Mouse (Mus musculus) naive thymus-derived CD4-positive, alpha-beta T cell, adult 2 months (primary cell): ENCODE data around the gene Sgpp2.

Source experiments
- DNase-seq: peaks from one replicate; pipeline ENCODE4 v3.0.0-alpha.2; 2011; ENCODE audit warnings: low read depth

Sgpp2 gene

DNA sequence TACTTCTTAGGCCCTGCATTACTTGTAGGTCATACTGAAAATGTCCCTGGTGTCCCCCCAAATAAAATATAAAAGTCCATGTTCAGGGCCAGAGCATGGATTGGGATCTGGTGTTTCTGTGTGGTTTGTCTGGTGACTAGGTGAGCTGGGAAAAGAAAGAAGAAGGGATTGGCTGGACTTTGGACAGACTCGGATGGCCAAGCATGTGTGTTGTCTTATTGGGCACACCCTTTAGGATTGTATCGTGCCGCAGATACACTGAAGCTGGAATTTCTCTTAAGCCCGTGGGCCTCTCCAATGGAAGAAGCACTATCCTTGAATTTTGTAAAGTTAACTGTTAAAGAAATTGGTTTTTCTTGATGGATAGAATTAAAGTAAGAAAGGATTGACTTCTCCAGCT is 91.3 kb downstream of the Sgpp2 start:
- no peak for DNase-seq

- DNase-seq: no peak
Measured at GRCm38 (mm10) chr1:78409396-78409795, 99.3 kb downstream of the Sgpp2 start.

DNA sequence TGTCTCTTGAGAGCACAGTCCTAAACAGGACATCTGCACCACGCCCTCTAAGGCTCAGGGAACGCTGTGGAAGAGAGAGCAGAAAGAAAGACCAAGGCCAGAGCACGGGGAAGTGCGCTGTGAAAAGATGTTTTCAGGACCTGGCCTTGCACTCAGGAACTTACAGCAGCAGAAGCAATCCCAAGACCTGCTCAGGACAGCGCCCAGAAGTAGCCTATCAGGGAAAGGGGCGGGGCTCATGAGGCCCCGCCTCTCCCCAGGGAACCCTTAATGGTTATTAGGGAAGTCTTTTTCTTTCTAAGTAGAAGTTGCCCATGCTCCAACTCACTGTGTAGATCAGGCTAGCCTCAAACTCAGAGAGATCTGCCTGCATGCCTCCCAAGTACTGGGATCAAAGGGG is 102.5 kb downstream of the Sgpp2 start:
- no peak for DNase-seq

DNA sequence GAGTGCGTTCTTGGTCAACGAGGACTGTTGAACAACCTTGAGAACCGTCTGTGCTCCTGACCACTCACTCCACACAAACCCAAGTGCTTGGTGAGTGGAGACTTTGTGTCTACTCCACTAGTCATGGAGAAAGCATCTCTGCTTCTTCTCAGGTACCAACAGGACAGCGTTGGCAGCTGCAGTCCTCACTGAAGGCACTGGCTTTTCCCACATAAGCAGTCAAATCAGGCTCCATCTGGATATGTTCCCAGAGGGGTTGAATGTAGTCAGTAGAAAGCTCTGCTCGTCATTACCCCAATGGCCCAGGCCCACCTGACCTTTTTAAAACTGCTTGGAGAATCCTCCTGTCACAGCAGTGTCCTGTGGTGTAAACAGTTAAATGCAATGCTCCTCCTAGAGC is 104.3 kb downstream of the Sgpp2 start:
- no peak for DNase-seq

- no peak for DNase-seq
Measured at GRCm38 (mm10) chr1:78417154-78417911, 107.2 kb downstream of the Sgpp2 start.

DNA sequence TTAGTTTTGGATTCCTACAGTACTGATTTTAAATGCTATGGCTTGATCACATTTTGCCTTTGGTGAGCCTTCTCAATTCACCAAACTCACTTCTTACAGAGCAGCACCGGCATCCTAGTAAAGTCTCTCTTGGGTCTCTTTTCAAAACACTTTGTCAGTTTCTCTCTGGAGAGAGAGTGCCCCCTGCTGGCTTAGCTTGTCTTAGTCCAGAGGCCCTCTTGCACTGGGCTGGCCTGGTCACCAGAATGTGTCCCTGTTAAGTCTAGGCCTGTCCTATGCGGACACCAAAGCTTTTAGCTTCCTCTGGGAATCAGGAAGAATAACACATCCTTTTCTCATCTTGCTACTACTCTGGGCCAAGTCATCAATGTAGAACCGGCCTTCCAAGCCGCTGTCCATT is 109.4 kb downstream of the Sgpp2 start:
- peak; percentile 37 for DNase-seq

GRCm38 (mm10) chr1:78420271-78420670 is 110.1 kb downstream of the Sgpp2 start:
- DNase-seq: no peak

DNA sequence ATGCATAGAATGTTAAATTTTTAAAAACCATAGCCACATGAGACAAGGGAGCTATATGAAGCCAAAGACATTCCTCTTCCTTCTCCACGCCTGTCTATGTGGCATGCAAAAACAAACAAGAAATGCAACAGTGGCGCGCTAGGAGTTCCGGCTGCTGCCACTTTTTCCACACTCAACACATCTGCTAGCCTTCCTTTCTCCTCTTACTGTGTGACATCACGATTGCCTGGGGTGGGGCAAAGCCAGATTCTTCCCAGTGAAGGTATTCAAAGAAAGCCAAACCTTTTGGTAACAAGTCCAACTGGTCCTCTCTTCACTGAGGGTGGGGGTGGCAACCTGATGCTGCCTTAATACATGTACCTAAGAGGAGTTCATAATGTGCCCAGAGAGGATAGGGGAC is 111.6 kb downstream of the Sgpp2 start:
- no peak for DNase-seq

- DNase-seq: peak; percentile 40
Measured at GRCm38 (mm10) chr1:78422576-78422975, 112.4 kb downstream of the Sgpp2 start.

GRCm38 (mm10) chr1:78424848-78425247 is 114.7 kb downstream of the Sgpp2 start:
- DNase-seq: no peak

DNA sequence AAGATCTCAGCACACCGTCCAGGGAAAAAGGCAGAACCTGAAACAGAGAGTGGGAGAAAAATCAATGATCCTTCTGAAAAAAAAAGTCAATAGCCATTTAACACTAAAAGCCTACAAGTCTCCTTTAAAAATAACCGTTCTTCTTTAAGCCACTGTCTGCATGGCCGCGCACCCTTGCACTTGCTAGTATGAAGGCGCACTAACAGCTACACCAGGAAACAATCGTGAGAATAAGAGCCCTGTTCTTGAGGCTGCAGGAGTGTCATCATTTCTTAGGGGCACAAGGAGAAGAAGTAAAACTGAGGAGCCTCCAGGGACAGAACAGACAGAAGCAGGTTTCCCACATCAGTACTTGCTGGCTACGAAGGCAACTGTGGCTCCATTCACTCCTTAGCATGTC is 115.2 kb downstream of the Sgpp2 start:
- DNase-seq: no peak

DNA sequence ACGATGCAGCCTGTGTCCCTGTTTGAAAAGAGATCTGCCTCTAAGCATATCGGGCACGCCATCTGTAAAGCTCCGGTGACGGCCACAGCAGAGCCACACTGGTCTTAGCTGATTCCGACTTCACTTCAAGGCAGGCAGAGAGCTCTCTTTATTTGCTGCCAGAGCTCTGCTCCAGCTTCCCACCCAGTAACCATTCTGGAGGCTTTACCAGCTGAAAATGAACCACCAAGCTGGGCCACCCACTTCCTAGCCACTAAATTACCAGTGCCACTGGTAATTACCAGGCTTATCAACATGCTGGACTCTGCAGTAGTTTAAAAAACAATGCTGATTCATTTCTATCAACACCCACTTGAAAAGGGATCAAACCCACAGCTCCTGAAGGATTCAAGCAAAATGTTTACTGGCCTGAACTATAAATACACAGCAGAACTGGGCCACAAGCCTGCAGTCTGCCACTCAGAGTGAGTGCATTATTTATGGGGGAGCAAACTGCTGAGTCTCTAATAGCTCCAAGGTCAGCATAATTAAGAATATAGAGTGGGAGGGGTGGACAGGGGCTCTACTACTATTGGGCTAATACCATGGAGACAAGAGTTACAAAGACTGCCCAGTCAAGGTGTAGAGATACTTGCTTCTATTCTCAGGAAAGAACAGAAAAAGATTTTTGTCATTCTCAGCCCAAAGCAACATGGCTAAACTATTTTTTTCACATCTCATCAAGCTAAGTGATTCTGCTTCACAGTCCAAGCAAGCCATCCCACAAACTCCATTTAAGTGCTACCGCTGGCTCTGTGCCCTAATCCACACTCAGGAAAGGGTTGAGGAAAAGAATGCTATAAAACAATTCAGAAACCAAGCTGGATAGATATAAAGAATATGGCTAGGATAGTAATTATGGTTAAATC is 115.9 kb downstream of the Sgpp2 start:
- no peak for DNase-seq

- DNase-seq: no peak
Measured at GRCm38 (mm10) chr1:78426841-78427240, 116.7 kb downstream of the Sgpp2 start.

GRCm38 (mm10) chr1:78428851-78429250 is 118.7 kb downstream of the Sgpp2 start:
- DNase-seq: no peak

DNA sequence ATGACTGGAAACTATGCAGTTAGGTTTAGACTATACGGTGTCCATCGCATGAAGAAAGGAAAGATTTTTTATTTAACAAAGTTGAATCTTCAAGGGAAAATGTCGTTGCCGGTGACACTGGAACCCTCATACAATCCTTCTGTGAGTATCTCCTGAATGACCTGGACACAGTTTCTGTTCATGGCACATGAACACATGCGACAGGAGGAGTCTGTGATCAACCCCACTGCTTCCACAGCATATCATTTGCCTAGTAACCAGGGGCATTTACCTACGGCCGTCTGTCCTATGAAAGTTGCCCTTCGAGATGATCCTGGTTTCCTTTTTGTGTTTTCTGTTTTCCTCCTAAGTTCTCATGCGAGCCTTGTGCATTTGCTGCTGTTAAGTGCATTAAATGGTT is 123.3 kb downstream of the Sgpp2 start:
- DNase-seq: no peak

DNA sequence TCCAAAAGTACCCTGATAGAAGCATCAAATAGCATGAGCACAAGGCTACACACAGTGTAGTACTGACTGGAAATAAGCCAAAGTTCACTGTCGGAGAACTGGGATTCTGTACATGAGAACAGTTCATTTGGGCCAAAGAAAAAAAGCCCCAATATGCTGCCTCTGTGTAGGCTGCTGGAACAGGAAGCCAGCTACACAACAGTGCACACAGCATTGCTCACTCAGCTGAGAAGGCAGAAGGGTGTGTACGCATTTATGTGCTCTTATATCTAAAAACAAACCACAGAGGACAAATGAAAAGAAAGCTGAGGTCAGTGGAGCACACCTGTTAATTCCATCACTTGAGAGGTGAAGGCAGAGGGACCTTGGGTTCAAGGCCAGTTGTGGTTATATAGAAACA is 125.8 kb downstream of the Sgpp2 start:
- no peak for DNase-seq

DNA sequence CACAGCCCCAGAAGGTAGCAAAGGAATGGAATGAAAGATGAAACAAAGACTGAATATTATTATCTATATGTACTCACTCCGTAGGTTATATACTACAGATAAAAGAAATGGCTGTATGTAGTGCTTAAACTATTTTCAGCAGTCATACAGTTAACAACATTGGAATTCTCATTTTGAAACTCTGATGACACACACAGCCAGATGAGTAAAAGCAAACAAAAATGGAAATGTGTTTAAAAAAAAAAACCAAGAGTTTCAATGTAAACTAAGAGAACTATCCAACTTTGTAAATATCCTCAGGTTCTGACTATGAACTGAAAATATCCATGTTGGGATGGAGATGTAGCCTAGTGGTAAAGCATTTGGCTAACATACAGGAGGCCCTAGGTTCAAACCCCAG is 126.3 kb downstream of the Sgpp2 start:
- no peak for DNase-seq

GRCm38 (mm10) chr1:78437150-78437549 is 127.0 kb downstream of the Sgpp2 start:
- no peak for DNase-seq

GRCm38 (mm10) chr1:78440716-78441115 is 130.6 kb downstream of the Sgpp2 start:
- DNase-seq: no peak

GRCm38 (mm10) chr1:78443056-78443455 is 132.9 kb downstream of the Sgpp2 start:
- no peak for DNase-seq

- no peak for DNase-seq
Measured at GRCm38 (mm10) chr1:78446232-78446631, 136.1 kb downstream of the Sgpp2 start.

- no peak for DNase-seq
Measured at GRCm38 (mm10) chr1:78446742-78447141, 136.6 kb downstream of the Sgpp2 start.

DNA sequence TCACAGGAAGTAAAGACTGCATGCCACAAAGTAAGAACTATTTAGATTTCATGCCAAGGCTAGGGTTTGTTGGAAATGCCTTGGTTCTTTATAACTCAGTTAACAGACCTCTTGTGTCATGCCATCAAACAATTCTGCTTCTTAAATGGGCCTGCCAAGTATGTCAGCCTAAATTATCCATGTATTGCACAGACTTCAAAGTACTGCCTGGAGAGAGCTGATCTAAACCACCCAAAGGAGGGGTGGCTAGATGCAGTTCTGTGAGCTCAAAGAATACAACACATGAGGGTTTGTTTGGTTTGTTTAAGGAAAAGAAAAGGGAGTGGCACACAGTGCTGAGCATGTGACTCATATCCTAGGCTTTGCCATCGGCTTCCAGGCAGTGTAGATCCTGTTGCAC is 137.9 kb downstream of the Sgpp2 start:
- no peak for DNase-seq
